Mouse (Mus musculus) small intestine, adult 2 months (tissue): ENCODE results near the gene Lypd6b. TPM values are rescaled to one million over a fixed set of nuclear protein-coding genes. Genes with fewer than 3 reads are reported as not detected.

Experiments
- H3K27ac ChIP-seq: fragments of 200-500 bp; 2 replicates; pipeline ENCODE4 v1.5.1; 2012; ENCODE audit warnings: low read depth, low read length, control low read depth, inconsistent platforms; ENCODE audit not compliant: insufficient read depth
- H3K27me3 ChIP-seq: fragments of 200-500 bp; 2 replicates; pipeline ENCODE4 v1.6.1; 2012; ENCODE audit warnings: mild to moderate bottlenecking, moderate library complexity, low read length, inconsistent platforms; ENCODE audit not compliant: control insufficient read depth, insufficient read depth
- H3K36me3 ChIP-seq: fragments of 200-500 bp; 2 replicates; pipeline ENCODE4 v1.6.1; 2012; ENCODE audit warnings: mild to moderate bottlenecking, low read length, control low read depth, inconsistent platforms; ENCODE audit not compliant: control insufficient read depth, insufficient read depth
- H3K4me1 ChIP-seq: fragments of 200-500 bp; 2 replicates; pipeline ENCODE4 v1.6.1; 2012; ENCODE audit warnings: low read length, inconsistent platforms, mixed read lengths; ENCODE audit not compliant: control insufficient read depth, insufficient read depth, insufficient read length
- H3K4me3 ChIP-seq: fragments of 200-500 bp; 2 replicates; pipeline ENCODE4 v1.5.1; 2012; ENCODE audit warnings: low read depth, mild to moderate bottlenecking, control low read depth, inconsistent platforms, low read length, moderate library complexity
- CTCF ChIP-seq: fragments of 200-500 bp; IDR thresholded peaks from 2 replicates; pipeline ENCODE4 v1.5.1; 2012; ENCODE audit warnings: low read depth, mild to moderate bottlenecking, control low read depth, inconsistent platforms, low read length, moderate library complexity, mixed read lengths; ENCODE audit not compliant: insufficient replicate concordance, insufficient read length; ENCODE audit errors: extremely low read depth
- POLR2A ChIP-seq: fragments of 200-500 bp; IDR thresholded peaks from 2 replicates; pipeline ENCODE4 v1.6.1; 2012; ENCODE audit warnings: low read depth, mild to moderate bottlenecking, control low read depth, inconsistent platforms, low read length, moderate library complexity
- WGBS: fragments of 180-500 bp; shearing (Covaris S2); methylation state at CpG from one replicate; pipeline ENCODE4 v1.1.7; 2018; 5-methylcytosine and 5-hydroxymethylcytosine counted together
- polyA plus RNA-seq: library from polyadenylated mRNA; depleted of rRNA; stranded (reverse); fragments of >200 nt; gene quantifications from 2 replicates; pipeline ENCODE4 v1.2.3, GENCODE M21; 2012

Gene Lypd6b
- polyA plus RNA-seq, 1 experiment: 0.09 TPM

GRCm38 (mm10) chr2:49929931-49930330, 142.4 kb downstream of the Lypd6b start:
- Histone ChIP-seq H3K36me3 (no peaks in the 10 kb centered on the region), H3K4me1 (no peaks in the 10 kb centered on the region), H3K27ac (no peak overlapping the region), H3K27me3 (no peaks in the 10 kb centered on the region), H3K4me3 (no peak overlapping the region)
- no peak for TF ChIP-seq CTCF
- no peak for TF ChIP-seq POLR2A
- WGBS: 90% methylated on average over 3 of the region's 3 CpGs

- H3K4me1 ChIP-seq: no peaks in the 10 kb centered on the region
- WGBS: 51% methylated on average over 13 of the region's 13 CpGs
- TF ChIP-seq CTCF: no peak
- no peak for TF ChIP-seq POLR2A
Measured at GRCm38 (mm10) chr2:49937621-49938020, 150.1 kb downstream of the Lypd6b start.

GRCm38 (mm10) chr2:49938246-49938645, 150.8 kb downstream of the Lypd6b start:
- TF ChIP-seq POLR2A (no peak), CTCF (no peak)
- Histone ChIP-seq H3K4me1 (no peaks in the 10 kb centered on the region), H3K27me3 (no peaks in the 10 kb centered on the region), H3K36me3 (no peaks in the 10 kb centered on the region), H3K4me3 (no peak overlapping the region), H3K27ac (no peak overlapping the region)
- 64% methylated on average over 8 of the region's 8 CpGs for WGBS

More at GRCm38 (mm10) chr2:49937621-49938020, 150.1 kb downstream of the Lypd6b start:
- Histone ChIP-seq H3K36me3 (no peaks in the 10 kb centered on the region), H3K27ac (no peak overlapping the region), H3K4me3 (no peak overlapping the region), H3K27me3 (no peaks in the 10 kb centered on the region)

- H3K4me1 ChIP-seq: no peaks in the 10 kb centered on the region
- no peaks in the 10 kb centered on the region for H3K27me3 ChIP-seq
- TF ChIP-seq CTCF: no peak
- no peak for TF ChIP-seq POLR2A
- no peak overlapping the region for H3K4me3 ChIP-seq
- H3K27ac ChIP-seq: no peak overlapping the region
- no peaks in the 10 kb centered on the region for H3K36me3 ChIP-seq
- 79% methylated on average over 6 of the region's 6 CpGs for WGBS
Measured at GRCm38 (mm10) chr2:49940372-49940771, 152.9 kb downstream of the Lypd6b start.

- whole genome bisulfite sequencing: 42% methylated on average over 5 of the region's 5 CpGs
- H3K27me3 ChIP-seq: no peaks in the 10 kb centered on the region
- TF ChIP-seq POLR2A (no peak), CTCF (no peak)
- no peaks in the 10 kb centered on the region for H3K36me3 ChIP-seq
- no peak overlapping the region for H3K4me3 ChIP-seq
- H3K4me1 ChIP-seq: no peaks in the 10 kb centered on the region
- H3K27ac ChIP-seq: no peak overlapping the region
Measured at GRCm38 (mm10) chr2:49942100-49942499, 154.6 kb downstream of the Lypd6b start.

GRCm38 (mm10) chr2:49951681-49952080, 164.2 kb downstream of the Lypd6b start:
- no peak overlapping the region for H3K4me3 ChIP-seq
- TF ChIP-seq POLR2A (no peak), CTCF (no peak)
- no peaks in the 10 kb centered on the region for H3K4me1 ChIP-seq
- H3K27ac ChIP-seq: no peak overlapping the region
- WGBS: 77% methylated on average over 4 of the region's 4 CpGs
- H3K27me3 ChIP-seq: no peaks in the 10 kb centered on the region
- H3K36me3 ChIP-seq: no peaks in the 10 kb centered on the region

GRCm38 (mm10) chr2:49952632-49953293, 165.3 kb downstream of the Lypd6b start:
- H3K36me3 ChIP-seq: no peaks in the 10 kb centered on the region
- H3K4me3 ChIP-seq: no peak overlapping the region
- H3K27me3 ChIP-seq: no peaks in the 10 kb centered on the region
- WGBS: 54% methylated on average over 6 of the region's 6 CpGs
- no peaks in the 10 kb centered on the region for H3K4me1 ChIP-seq
- no peak overlapping the region for H3K27ac ChIP-seq
- no peak for TF ChIP-seq POLR2A
- TF ChIP-seq CTCF: no peak
